Mouse (Mus musculus) thymus, postnatal 36 days (tissue): ENCODE results near the gene Cdca7l.
A peak's percentile ranks its signal among the peaks of the same experiment; 100 is the strongest.
"Not testable (repeated sequence)": the region's sequence is repeated elsewhere in the genome, so short reads cannot be mapped to it uniquely, and the experiment has no call there.

Experiments
- DNase-seq, 2 experiments: peaks; one replicate each; pipeline ENCODE4 v3.0.0; 2022; ENCODE audit warnings: mixed read lengths in 2 of 2

Cdca7l gene

DNA sequence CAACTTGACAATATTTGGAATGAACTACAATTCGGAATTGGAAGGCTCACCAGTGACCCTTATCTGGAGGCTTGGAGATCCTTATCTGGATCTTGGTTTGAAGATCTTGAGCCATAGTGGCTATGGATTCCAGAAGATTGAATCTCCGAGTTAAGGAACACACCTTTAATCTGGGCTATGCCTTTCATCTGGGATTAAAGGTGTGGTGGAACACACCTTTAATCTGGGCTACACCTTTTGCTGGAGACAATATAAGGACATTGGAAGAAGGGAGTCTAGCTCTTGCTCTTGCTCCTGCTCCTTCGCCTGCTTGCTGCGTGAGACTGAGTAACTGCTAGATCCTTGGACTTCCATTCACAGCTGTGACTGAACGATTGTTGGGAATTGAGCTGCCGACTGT lies at the start of gene Cdca7l:
TSS of gene Cdca7l (plus strand) at position 301 of the 400 bp plus-strand sequence.
- not testable (repeated sequence) for DNase-seq

DNA sequence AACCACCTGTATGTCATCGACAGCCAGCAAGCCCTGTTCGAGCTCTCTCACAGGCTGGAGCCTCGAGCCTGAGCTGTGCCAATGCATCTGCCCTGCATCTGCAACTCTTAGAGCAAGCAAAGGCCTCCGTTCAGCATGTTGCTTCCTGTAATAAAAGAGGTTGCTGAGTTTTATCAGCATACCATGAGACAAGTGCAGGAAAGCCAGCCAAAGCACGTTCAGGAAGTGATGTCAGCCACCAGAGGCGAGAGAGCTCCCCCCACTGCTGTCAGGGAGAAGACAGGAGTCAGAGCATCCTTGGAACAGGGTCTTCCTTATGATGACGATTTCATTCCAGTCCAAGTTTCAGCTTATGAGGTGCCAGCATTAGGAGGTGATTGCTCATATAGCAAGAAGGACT lies 48.1 kb upstream of the Cdca7l start:
- DNase-seq = peak; percentile 27 to 45

DNA sequence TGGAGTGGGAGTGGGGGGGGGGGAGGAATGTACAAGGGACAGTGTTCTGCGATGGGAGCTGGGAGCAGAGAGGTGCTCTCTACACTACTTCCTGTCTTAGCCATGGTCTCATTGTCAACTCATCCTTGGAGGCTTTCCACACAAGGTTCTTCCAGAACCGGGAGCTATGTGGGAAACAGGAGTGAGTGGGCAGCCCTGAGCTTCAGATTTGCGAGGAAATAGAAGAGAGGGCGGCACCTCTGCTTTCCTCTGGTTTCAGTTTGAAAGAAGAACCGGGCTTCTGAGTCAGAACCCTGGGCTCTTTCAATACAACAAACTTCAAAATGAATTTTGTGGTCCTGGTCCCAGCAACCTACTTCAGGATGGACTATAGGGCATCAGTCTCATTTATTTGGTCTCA lies 43.7 kb upstream of the Cdca7l start:
- no peak for DNase-seq

DNA sequence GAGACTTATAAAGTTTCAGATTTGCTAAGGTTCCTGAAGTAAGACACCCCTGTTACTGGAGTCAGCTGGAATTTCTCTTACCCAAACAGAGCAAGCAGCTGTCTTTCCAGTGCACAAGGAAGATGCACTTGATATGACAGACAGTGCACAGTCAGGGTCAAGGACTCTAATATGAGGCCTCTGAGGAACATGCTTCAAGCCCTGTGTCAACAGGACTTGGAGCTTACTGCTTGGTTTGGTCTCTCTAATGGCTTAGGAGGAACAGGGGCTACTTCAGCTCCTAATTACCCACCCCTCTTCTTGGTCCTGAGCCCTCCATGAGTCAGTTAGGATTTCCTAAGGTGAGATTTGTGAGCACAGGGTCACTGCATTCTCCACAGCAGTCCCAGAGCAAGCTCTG lies 43.2 kb upstream of the Cdca7l start:
- no peak for DNase-seq

DNA sequence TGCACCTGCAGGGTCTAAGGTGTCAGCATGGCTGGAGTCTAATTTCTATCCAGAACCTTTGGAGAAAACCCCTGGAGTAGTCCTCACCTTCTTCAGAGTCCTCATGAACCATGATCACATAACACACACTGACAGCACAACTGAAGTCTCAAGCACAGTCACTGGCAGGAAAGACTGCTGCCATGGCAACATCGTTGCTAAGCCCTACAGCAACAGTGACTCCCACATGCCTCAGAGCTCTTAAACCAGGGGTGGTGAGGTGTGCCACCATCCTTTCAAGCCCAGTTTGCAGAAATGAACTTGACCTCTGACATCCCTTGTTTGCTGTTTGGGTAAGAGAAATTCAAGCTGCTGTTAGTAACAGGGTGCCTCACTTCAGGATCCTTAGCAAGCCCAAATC lies 42.4 kb upstream of the Cdca7l start:
- peak in 1 of 2 experiments; percentile 31 for DNase-seq

DNA sequence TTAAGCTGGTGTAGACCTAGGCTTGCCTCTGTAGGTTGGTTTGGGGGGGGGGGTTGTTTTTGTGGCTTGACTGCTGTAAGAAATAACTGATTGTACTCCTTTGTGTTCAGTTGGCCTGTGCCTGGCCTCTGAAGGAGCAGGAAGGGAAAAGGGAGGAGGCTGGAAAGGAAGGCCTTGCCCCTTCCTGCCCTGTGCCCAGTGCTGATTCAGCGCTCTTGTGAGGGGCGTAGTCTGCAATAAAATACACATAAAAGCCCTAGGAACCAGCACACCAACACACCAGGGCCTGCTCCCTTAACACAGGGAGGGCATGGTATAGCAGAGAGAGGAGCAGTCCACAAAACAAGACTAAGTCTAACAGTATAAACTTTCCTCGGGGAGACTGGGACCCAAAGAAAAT lies 40.8 kb upstream of the Cdca7l start:
- no peak for DNase-seq

DNA sequence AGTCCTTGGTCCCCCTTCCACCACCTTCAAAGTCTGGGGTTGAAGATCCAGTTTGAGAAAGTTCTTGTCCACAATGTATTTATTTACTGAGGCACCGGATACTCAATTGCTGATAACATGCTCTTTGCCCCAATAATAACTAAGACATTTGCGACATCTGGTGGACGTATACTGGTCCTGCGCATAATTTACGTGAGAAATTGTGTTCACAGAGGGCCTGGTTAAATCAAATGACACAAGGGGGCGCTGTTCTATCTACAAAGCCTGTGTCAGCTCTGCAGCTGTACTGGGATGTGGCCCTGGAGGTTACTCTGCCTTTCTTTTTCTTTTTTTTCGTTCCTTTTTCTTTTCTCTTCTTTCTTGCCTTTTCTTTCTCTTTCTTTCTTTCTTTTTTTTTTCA lies 39.2 kb upstream of the Cdca7l start:
- peak; percentile 59 to 63 for DNase-seq

DNA sequence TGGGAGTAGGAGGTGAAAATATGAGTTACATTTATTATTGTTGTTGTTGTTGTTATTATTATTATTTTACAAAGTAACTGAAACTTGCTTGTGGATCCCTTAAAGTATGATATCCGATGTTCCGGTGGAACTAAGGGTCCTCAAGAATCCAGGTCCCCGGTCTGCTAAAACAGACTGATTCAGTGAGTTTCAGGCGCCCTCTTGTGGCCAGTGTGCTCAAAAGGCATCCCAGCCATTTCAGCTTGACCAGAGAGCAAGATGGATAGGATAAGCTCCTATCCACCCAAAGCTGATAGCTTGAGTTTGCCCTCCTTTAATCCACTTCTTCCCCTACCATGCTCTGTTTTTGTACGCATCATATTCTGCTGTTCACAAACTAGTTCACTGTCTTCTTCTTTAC lies 35.0 kb upstream of the Cdca7l start:
- peak; percentile 60 to 69 for DNase-seq

DNA sequence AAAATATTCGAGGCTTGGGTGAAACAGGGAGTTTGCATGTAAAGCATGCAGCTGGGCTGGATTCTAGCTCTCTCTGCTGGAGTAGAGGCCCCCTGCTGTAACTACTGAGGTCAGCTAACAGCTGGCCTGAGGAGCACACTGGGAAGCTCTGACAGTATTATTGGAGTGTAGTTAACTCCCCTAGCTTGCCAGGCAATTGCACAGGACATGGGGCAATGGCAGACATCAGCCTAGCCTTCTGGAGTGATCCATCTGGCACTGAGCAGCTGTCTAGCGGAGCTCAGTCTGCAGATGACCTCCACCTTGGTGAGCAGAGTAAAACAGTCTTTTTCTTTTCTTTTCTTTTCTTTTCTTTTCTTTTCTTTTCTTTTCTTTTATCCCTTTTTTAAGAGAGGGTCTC lies 33.9 kb upstream of the Cdca7l start:
- no peak for DNase-seq

DNA sequence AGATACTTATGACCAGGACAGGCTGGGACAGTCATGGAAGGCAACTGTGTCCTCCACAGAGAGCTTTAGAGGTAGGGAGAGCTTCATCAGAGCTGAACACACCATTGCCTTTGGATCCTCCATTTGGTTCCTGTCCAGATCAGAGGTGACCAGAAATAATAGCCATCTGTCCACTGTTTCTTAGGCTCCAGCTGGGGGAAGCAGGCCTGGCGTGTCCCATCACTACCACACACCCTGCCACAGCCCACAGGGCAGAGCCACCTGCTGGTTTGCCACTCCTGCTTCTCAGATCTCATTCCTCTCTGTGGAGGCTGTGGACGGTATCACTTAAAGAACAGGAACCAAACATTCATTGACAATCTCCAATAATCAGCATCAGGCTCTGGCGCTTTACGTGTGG lies 32.9 kb upstream of the Cdca7l start:
- DNase-seq = no peak

DNA sequence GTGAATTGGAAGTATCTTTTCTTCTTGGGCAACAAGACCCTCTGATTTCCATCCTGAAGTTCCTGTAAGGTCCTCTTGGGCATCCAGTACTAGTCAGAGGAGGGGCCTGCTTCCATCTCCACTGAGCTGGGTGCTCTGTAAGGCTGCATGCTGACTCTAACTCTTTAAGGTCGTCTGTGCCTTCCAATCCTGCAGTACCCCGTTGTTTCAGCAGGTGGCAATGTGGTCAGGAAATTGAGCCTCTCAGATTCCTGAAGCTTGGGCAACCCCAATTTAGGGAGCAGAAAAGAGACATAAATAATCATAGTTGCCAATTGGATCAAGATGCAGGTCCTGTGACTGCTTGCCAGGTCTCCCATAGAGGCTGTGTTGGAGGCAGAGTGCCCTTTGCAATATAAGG lies 31.5 kb upstream of the Cdca7l start:
- peak; percentile 53 to 58 for DNase-seq

DNA sequence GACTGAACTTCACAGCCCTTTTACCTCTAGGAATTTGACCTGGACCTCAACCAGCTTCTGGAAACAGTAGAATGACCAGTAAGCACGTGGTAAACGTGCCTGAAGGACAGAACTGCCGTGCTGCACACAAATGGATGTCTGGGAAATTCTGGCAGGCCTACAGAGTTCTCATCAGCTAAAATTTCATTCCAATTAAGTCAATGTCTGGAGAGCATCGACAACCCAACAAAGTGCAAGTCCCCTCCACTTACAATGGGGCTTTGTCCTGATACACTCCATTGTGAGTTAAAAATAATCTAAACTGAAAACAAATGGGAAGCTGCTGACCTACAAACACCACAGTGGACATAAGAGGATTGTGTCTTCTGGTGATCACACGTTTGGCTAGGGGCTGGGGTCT lies 27.2 kb upstream of the Cdca7l start:
- DNase-seq = no peak

DNA sequence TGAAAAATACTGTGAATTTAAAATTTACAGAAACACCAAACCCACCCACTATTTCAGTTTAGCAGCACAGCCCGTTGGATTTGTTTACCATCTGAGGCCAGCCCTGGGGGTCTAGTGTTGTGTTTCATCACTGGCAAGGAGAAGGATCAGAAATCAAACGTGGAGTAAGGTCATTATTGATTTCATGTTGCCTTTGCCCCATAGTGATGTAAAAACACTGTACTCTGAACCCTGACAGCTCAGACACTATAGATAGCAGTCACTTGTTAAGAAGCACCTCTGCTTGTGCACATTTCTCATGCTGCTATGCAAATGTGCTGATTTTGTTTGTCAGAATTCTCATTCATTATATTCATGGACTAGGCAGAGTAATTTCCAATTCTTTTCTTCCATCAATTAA lies 22.7 kb upstream of the Cdca7l start:
- DNase-seq = no peak

DNA sequence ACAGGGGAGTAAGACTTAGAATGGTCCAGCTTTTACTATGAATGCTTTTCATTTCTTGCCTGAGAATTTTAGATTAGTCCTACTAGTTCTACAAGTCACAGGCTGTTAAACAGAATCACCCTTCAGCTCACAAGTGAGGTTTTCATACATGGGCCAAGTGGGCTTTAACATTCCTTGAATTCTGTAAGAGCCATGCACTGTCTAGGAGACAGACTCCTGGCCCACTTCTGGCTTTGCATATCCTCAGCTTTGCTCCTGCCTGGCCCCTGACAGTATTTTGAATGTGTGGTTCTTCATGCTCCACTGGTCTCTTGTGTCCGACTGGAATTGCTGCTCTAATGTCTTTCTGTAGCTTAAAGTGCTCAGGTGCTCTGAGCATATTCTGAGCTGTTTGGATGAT lies 20.7 kb upstream of the Cdca7l start:
- DNase-seq = no peak

DNA sequence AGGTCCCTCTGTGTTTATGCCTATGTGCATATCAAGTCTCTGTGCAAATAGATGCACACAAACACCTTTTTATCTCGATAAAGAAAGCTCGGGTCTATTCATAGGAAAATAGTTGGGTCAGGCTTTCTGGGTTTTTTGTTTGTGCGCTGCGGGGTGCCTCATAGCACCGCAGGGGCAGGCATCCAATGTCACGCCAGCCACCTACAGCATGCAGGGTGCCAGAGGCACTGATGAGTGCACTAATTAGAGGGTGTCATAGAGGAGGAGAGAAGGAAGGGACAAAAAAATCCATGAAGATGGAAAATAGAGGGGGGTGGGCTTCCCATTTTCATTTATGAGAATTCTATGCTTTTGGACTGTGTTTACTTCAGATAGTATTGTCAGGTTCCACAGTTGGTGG lies 17.5 kb upstream of the Cdca7l start:
- DNase-seq = no peak

DNA sequence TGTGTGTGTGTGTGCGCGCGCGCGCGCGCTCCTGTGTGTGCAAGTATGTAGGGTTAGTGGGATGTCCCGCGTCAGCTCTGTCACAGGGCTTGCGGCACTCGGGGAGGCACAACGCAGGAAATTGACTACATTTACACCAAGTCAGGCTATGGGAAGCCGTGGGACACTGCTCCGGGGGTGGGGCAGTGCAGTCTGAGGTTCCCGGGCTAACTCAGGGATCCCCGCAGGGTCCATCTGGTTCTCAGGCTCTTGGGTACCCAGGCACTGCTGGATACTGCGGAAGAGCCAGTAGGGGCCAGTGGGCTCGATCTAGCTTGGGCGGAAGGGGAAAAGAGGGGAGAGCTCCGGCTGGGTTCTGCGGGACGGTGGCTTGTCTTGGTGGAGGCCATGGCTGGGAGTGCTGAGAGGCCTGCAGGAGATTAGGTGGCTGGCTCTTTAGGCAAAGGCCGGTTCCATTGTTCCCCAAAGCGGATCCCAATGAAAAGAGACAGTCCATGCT lies 15.5 kb upstream of the Cdca7l start:
- DNase-seq = no peak

DNA sequence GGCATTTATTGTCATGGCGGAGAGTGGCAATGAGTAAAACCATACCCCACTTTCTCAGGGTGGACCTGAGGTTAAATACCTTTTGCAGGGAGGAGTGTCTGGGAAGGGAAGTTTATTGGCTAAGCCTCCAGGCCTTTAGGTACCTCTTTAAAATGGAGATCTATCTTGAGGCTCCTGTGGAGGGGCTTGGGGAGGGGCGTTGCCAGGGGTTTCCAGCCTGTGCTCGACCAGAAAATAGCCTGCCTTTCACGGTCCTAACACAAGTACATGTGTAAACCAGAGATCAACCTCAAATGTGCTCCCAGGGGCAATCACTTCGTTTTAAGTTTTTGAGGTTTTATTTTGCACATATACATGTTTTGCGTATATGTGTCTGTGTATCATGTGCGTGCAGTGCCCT lies 15.1 kb upstream of the Cdca7l start:
- no peak for DNase-seq

DNA sequence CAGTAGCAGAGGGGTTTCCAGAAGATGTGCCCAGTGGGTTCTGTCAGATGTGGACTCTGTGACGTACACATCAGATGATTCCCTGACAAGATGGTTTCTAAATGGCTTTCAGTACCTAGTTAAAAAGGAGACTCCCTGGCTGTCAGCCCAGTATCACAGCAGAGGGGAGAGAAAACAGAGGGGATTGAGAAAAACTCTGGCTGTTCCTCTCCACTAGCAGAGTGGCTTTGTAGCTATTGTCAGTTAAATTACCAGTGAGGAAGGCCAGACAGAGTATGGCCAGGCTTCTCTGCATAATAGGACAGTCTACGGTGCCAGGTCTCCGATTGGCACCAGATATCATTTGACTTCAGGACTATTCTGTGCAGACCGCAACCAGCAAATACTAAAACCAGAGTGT lies 8.8 kb upstream of the Cdca7l start:
- no peak for DNase-seq

DNA sequence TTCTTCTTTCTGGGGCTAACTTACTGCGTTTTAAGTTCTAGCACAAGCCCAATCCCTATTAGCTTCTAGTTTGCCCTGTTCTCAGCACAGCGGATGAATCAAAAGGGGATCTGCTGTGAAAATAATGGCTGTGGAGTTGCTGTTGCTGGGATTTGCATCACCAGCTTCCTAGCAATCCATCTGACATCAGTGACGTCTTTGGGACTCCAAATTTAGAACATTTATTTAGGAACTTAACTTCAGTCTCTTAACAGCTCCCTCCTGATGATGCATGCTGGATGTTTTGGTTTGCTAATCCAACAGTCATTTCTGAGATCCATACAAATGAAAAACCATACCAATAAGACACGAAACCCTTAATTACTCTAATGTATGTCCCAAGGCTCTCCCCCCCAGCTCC lies 1.5 kb downstream of the Cdca7l start:
- no peak for DNase-seq

DNA sequence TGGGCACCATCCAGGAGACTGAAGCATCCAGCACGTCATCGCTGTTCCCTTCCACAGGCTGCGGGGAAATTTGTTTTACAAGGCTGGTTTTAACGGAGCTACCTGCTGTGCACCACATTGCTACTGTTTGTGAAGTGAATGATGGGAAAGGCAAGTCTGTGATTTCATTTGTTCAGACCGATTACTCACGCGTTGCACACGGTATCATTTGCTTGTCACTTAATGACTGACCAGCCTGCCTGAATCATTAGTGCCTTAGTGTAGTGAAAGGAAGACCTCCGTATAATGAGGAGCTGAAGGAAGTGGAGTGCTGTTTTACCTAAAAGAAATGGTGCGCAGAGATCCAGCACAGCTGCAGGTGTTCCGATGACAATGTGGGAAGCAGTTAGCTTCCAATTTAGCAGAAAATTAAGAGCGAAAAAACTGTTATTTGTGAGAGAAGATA lies 1.9 kb downstream of the Cdca7l start:
- DNase-seq = no peak

DNA sequence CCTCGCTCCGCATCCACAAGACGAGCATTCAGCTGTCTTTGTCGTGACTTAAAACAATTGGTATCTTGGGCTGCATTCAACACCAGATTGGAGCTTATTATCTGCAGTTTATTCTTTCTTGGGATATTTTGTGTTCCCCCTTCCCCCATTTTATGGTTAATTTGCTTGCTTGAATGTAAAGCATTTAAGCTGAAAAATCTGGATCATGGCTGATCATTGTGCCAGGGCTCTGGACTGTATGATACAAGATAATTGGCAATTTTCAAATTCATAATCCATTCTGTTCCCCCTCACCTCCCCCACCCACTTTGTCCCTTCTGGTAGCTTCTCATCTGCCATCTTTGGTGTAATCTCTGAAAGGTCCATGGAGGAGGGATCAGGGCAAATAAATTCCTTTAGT lies 2.4 kb downstream of the Cdca7l start:
- DNase-seq = no peak

DNA sequence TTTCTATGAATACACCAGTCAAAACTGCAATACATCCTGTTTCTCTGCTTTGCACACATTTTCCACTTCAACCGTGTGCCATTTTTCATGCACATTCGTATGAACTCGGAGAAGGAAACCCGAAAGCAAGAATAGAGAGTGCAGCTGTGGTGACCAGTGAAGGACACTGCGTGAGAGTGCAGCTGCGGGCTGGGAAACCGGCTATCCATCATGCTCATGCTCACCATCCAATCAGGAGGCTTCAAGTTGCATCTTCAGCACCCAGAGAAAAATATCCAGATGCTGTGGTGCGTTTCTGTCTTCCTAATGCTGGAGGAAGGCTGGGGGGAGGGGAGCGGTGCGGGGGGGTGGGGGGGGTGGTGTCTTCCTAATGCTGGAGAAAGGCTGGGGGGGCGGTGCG lies 3.5 kb downstream of the Cdca7l start:
- no peak for DNase-seq

DNA sequence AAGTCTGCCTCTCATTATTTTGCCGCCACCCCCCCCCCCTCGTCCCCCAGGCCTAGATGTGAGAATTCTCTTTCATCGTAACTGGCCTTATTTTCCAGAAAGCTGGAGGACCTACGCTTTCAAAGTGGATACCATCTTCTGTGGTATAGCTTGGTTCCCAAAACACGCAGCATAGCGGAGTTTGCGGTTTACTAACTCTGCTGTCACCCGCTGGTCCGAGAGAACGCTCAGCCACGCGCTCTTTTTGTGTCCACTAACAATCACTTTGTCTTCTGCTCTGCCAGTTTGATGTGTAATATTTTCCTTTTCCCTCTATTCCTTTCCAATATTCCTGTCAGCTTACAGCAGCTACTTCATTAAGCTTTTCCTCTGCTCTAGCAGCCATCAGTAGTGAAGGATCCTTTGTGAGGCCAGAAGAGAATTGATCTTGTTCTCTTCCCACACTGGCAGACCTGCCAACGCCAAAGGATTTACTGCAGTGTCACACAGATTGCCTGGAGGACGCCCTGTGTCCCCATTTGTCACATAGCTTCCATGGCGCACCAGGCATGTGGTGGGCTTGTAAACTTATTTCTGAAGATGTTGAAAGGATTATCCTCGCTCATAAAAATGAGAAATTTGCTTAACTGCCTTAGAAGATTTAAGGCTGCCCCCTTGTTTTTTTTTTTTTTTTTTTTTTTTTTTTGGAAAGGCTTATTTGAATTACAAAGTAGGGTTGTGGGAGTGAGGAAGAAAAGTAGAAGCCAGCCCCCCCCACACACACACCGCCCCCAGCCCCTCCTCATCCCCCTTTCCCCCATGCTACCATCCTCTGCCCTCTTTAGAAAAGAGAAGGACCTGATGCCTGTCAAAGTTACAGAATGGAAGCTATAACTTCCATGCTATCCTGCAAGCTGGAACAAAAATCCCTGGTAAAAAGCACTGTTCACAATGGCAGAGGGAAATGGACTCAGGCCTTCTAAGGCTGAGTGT lies 4.6 kb downstream of the Cdca7l start:
- DNase-seq = no peak

DNA sequence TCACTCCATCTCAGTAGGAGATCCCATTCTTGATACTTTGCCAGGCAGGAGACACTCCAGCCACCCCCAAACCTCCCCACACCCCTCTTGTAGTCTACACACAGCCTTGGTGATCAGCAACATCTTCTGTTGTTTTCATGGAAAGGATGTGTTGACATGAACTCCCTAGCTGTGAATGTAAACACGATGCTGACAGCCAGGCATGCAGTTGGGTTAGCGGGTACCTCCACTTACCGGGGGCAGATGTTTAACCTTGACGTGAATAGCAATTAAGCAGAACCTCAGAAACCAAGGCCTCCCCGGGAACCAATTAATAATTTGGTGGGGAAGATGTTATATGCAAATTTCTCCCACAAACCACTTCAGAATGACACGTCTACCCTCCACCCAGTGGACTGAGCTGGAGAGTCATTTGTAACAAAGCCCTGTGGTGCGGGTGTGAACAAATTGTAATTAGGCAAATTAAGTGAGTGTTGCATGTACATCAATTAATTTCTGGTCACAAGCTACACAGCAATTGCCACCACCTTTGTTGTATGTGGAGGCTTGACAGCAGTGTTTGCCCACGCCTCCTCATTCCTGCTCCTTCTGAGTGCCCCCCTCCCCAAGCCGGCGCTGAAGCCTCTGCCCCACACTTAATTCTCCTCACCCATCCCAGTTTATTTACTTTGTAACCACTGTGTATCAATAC lies 5.4 kb downstream of the Cdca7l start:
- DNase-seq = no peak
